Mouse (Mus musculus): ENCODE results near the gene Pald1.

Pald1 gene

DNA sequence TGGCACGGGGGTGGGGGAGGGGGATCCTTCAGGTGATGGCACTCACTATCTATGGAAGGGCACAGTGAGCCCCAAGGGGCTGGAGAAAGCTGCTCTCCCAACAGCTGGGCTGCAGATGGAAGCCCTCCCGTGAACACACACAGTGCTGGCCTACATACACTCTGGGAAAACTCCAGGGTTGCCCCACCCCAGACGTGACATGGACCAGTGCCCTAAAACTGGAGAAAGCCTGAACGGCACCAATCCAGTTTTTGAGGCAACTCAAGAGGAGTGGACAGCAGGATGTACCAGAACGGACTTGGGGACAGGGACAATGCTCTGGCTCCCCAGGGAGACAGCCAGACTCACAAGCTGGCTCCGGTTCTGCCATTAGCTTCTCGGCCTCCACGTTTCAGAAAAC, 58.6 kb downstream of the Pald1 start:
- no peak for DNase-seq

DNA sequence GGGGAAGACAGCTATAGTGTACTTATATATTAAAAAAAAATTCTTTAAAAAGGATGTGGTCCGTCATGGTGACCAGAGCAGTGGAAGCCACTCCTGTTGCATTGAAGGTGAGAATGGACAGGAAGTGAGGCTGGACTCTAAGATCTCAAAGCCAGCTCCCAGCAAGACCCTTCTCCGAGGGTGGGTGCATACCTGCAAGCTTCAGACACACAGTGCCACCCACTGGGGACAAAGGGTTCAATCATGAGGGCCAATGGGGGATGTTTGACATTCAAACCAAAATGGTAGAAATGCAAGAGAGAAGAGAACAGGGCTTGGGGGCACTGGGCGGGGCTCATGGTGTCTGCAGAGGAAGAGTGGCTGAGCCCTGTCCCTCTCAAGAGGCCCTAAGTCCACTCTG, 64.8 kb downstream of the Pald1 start:
- DNase-seq, result no peak

DNA sequence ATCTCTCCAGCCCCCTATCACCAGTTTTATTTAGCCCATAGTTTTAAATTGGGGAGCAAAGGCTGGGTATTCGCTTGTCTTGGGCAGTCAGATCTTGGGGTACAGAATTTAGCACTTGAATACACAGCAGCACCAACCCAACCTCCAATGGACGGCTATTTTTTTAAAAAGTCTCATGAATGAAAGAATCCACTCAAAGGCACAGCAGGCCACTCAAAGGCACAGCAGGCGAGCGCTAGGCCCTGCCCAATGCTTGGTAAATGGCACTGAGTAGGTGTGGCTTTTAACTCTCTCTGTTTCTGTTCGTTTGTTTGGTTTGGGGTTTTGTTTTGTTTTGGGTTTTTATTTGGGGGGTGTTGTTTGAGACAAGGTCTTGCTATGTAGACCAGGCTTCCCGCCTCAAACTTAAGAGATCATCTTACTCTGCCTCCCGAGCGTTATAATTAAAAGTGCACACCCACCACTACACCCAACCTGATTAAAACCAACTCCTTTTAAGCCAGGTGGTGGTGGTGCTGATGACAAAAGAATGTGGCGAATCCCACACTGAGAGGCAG, 67.9 kb downstream of the Pald1 start:
- DNase-seq, result no peak

DNA sequence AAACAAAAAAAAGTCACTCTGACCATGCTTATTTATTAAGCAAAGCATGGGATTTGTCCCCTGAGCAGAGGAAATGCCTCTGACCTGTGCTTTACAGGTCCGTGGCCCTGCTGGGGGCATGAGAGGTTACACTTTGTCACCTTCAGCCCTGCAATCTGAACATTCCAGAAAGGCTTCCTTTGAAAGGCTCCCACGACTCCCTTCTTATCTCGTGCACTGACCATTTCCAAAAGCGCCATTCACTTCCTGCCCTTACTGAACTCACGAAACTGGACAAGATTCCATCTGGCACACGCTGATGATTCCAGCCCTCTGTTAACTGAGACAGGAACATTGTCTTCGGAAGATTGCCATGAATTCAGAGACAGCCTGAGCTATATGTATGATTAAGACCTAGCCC, 69.6 kb downstream of the Pald1 start:
- DNase-seq, result no peak

DNA sequence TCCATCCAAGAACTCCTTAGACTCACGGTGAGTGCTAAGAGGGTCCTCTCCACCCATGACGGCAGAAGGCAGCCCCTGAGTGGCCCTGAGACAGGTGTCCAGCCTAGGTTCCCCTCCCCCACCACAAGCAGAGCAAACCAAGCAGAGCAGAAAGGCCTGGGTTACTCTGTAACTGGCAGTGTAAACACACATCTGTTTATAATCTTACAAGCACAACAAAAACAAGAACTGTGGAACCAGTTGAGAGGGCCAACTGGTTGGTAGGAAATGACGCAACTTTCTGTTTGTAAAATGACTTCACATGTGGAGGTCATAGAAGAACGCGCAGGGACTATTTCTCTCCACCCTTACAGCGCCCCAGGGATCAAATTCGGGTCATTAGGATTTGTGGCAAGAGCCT, 70.6 kb downstream of the Pald1 start:
- DNase-seq, result peak; percentile 14

DNA sequence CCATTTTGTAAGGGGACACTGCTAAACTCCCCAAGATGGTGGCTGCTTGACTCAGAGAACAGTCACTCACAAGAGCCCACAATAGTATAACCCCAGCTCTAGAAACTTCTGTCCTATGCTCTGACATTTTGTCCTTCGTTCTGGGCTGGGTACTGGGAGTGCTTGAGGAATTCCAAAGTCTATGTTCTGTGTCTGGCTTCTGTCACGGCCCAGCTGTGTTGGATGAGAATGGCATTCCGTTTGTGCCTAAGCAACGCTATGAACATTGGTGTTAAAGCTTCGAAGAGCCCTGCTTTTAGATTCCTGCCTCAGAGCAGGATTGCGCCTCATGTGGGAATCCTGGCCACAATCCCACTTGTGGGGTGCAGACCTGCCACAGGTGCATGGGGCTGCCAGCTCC, 71.2 kb downstream of the Pald1 start:
- peak; percentile 15 for DNase-seq

DNA sequence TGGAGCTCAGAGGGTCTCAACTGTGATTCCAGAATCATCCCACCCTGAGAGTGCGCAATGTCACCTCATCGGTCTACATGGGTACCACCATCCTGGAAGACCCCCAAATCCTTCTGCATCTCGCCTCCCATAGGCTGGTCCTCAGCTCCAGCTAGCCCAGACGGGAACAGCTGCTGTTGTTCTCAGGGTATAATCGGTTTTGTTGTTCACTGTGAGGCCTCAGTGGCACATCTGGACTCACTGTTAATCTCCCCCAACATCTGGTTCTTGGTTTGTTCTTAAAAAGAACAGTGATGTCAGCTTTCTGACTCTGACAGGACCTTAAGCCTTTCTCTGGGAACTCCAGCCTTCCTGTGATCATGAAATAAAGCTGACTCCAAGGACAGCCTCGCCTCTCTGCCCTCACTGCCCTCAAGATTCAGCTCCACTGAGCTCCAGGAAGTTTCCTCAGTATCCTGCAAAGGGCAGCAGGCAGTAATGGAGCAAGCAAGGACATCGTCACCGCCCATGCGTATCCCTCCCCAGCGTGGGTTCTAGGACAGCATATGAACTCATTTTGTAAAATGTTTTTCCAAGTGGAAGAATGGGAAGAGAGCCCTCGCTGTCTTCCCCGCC, 74.5 kb downstream of the Pald1 start:
- DNase-seq, result no peak

DNA sequence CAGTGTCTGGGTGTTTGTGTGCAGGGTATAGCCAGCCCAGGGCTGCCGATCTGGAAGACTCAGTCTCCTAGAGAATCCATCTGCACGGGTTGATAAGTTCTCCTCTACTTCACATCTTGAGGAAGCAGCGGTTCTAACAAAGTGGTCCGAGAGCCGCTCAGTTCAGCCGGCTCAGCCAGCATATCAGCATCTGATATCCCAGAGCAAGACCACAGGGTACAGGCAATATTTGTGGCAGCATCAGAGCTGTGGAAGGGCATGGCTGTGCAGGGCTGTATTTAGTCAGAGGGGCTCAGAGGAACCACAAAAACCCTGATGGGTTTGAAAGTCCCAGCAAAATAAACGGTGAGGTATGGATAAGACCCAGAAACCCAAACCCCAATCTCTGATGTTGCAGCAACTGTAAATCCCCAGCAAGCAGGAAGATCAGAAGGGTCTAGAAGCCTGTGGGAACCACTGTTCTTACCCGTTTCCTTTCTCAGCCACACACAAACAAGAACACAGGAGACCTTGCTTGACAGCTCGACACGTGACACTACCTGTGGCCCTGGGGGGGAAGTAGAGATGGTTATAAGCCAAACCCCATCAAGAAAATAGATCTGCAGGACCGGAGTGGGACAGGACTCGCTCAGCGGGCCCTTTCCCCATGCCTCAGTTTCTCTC, 77.3 kb downstream of the Pald1 start:
- no peak for DNase-seq

DNA sequence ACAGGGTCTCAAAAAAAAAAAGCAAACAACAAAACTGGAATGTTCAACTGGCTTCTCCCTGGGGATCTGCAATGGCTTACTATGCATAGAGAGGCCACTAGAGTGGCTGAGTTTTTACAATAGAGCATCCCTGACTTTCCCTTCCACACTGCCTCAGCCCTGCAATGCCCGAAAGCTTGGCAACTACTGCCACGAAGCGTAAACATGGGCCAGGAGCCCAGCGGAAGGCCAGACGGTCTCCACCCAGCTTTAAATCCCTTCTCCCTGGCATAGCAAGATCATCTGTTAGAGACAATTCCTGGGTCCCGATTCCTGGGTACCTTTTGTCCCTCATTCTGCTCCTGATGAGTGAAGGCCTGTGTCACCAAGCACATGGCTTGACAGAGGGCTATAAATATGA, 79.3 kb downstream of the Pald1 start:
- DNase-seq, result no peak

DNA sequence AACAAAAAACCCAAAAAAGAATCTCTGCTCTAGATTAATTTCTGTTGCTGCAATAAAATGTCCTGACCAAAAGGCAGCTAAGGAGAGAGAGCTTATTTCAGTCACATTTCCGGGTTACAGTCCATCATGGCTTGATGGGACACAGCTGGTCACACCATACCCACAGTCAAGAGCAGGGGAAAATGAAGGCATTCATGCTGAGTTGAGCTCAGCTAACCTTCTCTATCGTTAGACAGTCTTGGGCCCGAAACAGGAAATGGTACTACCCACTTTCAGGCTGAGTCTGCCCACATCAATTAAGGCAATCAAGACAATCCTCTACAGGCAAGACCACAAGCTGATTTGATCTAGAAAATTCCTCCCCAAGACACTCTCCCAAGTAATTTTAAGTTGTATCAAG, 82.3 kb downstream of the Pald1 start:
- DNase-seq, result peak; percentile 28

DNA sequence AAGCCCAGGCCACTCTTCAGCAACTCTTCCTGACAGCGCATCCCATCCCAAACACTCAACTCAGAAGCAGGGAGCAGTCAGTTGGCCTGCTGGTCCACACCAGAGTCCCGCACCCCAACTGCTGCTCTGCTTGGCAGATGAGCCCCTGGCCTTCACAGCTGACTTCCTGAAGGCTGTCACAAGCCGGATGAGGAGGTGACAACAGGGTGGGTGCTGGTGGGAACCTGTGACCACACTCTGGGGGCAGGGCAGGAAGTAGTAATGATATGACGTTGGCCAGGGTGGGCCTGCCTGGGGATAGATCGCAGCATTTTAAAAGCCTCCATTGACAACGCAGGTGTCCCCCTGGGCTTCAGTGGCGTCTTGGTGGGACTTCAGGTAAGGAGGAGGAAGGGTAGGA, 85.9 kb downstream of the Pald1 start, which contains the start of gene Prf1:
Gene Prf1 (plus strand): TSS at position 357 of the 400 bp plus-strand sequence.
- DNase-seq, result no peak

DNA sequence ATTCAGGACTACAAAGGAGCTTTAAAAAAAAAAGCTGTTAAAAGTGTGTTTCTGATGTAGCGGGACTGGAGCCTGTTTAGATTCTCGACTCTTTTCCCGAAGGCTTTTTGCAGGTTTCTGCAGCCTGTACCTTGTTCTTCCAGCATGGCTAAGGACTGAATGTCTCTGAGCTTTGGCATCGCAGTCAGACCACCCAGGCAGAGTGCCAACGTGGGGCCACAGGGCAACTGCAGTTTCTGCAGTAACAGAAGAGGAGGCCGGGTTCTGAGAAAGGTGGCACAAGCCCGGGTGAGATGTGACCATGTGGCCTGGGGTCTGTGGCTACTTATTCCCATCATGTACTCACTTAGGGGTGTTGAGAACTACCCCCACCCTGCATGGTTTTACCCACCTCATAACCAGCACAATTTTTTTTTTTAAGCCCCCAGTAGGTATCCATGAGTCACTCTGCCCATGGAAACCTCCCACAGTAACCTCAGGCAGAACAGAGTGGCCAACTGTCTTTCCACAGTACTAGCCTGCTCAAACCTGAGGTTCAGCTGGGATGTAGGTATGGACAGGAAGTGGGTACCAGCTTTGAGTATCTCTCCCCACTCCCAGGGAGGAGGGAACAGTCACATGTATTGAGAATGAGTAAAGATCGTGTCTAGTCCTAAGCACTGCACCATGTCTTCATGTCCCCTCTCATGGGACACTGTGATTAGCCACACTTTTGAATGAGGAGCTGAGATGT, 86.5 kb downstream of the Pald1 start:
- no peak for DNase-seq

DNA sequence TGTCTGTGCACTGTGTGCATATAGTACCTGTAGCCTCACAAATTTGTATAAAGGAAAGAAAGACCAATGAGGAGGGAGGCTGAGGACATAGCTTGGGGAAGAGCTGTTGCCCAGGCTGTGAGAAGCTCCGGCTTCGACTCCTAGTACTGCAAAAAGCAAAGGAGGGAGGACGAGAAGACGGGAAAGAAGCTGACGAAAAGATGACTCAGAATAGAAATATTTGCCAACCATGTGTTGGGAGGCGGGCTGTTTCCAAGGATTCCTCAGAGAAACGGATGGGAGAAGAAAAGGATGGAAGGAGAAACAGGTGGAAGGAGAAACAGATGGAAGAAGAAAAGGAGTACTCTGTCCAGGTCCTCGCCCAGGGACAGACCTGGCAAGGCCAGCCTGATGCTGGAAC, 89.1 kb downstream of the Pald1 start:
- no peak for DNase-seq

DNA sequence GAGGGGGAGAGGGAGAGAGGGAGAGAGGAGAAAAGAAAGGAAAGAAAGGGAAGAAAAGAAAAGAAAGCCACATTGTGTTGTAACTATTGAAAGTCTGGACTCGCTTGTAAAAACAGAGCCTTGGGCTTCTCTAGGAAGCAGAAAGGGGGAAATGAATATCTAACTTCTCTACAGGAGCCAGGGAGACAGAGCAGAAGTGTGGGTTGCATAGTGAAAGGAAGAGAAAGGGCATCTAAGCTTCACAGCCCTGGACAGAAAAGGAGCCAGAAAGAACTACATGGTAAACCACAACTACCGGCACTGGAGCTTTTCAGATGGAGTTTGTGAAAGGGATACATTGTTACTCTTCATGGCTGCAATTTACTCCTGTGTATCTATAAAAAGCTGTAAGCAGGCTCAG, 92.9 kb downstream of the Pald1 start:
- DNase-seq, result no peak

DNA sequence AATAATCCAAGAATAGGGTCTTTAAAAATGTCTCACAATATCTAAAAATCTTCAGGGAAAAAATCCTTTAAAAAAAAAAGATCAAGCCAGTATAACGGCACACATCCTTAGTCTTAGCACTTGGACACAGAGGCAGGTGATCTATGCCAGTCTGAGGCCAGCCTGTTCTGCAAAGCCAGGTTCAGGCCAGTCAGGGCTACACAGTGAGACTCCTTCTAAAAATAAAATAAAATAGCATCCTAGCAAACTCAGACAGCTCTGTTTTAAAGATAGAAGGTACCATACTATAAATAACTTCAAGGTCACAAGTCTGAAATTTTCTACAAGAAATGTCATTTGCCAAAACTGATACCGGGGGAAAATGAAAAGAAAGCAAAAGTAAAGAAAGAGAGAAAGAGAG, 93.3 kb downstream of the Pald1 start:
- DNase-seq, result no peak

DNA sequence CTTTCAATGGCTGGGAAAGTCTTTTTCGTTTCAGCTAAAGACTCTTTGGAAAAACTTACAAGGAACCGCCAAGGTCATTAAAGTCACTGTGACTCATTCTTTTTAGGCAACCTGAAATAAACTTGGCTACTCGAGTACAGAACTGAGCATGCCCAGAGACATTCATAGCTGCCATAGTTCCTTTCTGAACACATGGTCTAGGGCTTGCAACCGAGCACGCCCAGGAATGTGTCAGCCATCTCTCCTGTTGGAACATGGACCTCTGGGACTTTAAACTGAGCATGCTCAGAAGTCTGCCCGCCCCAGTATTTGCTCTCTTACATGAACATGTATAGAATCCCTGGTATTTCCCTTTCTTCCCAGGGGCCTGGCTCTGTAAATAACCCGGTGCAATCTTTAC, 97.1 kb downstream of the Pald1 start:
- no peak for DNase-seq

DNA sequence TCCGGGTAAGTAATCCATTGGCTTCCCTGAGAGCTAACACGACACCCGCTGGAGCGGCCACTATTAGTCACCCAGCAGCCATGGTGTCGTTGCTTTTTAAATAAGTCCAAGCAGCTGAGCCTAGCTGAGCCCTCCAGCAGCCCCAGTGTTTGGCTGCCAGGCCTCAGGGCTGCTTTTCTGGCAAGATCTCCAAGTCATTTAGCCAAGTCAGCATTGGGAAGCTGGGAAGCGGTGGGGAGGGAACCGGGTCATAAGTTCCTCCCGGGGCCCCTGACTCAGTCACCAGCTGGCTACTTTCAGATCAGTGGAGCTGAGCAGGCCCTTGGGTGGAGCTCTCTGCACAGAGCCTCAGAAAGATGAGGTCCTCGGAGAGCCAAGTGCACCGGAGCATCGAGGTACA, 98.1 kb downstream of the Pald1 start:
- DNase-seq, result peak; percentile 16

DNA sequence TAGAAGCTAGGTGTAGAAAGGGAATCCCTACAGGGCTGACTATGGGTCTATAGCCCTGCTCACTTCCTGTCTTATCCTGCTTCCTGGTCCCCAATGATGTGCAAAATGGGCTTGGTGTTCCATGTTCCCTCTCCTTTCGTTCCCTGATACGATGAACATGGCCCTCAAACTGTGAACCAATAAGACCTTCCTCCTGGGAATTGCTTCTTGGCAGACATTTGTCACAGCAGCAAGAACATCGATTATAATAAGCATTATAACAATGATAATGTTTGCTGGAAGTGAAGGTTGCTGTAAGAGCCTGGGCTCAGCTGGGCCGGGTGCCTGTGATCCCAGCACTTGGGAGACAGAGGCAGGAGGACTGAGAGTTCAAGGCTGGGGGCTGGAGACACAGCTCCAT, 99.0 kb downstream of the Pald1 start:
- no peak for DNase-seq

DNA sequence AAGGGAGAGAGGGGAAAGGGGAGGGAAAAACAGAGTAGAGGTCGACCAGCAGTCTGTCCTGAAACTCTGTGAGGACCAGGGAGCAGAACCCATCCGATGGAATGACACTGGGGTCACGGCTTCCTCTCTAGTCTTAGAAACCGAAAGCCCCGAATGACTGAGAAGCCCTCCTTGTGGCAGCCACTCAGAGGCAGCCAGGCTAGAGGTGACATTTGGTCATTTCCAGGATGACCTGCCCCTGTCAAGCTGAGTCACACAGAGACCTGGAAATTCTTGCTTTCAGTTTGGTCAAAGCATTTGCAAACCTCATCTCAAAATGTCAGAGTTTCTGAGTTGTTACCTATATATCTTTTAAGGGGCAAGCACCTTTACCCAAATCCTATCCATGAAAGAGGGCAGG, 102.2 kb downstream of the Pald1 start:
- DNase-seq, result no peak

DNA sequence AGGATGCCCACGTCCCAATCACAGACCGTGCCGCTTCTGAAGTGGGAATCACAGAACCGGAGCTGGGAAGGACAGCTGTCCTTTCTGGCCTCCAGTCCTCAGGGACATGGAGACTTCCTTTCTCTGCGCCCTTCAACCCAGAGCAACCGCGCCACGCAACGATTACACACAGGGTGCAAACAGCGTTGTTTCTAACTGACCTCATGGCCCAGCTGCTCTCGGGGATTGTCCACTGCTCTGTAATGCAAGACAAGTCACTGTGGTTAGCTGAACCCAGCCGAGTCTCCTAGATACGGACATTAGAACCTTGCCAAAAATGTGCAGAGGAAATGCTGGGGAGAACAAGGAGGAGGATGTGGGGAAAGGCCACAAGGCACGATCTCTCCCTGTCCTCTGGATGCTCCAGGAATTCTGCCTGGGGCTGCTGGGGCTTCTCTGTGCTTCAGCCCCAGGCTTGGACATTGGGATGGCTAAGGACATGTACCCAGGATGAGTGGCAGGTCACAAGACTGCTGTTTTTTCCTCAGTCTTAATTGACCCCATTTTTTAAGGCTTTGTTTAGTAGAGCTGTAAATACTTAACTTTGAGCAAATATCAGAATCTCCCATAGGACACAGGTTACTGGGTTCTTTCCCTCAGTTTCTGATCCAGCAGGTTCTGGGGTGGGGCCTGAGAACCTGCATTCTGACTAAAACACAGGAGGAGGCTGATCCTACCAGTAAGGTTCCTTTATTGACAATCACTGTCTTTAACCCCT, 105.2 kb downstream of the Pald1 start:
- DNase-seq, result peak; percentile 43

DNA sequence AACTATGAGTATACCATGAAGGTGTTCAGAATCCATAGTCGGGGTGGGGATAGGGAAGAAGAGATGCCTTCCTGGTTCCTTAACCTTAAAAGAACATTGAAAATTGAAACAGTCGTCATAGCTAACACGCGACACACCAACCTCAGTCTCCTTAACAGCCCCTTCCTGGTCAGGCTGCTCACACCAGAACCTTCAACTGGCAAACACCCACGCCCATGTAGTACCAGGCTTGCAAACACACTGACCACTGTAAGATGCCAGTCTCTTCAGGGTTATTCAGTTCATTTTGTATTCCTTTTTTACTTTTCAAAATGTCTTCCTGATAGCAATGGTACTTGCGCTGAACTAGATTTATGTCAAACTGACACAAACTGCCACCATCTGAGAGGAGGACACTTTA, 106.3 kb downstream of the Pald1 start:
- no peak for DNase-seq

DNA sequence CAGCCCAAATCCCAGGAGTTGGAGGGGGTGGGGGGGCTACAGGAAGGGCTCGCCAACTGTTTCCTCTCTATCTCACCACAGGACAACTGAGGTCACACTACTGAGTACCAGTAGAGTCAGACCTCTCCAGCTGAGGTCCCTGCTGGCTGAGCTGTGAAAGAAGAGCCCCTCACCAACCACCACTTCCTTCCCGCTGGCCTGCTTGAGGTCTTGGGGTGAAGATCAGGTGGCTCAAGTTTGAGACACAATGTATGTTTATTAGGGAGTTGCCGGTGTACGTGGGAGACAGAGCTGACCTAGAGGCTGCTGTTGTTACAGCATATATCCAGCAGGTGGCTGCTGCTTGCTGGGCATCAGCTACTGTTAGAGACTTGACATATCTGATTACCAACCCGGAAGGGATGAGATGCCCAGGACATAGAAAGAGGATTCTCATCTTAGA, 107.6 kb downstream of the Pald1 start:
- DNase-seq, result peak; percentile 41

DNA sequence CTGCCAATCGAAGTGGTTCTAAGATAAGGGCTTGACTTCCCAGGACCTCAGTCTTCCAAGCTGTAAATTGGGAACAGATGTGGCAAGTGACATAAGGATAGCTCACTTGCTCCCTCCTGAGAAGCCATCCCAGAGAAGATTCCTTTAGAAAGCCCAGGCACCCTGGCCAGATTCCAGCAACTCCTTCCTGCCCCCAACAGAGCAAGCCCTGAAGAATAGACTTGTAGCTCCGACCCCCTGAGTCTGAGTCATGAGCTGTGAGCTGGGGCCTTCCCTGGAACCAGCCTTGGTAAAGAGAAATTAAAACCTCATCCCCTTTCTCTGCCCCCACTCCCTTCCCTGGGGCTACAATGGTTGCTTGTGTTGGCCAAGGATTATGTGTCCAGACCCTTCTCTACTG, 108.8 kb downstream of the Pald1 start:
- DNase-seq, result no peak

Data from kidney, adult 18-20 months (tissue).